Mouse (Mus musculus): ENCODE results near the gene Fbxl12. TPM values are rescaled to one million over a fixed set of nuclear protein-coding genes. Genes with fewer than 3 reads are reported as not detected.
"Not testable (repeated sequence)": the region's sequence is repeated elsewhere in the genome, so short reads cannot be mapped to it uniquely, and the experiment has no call there.

The Fbxl12 gene
- total RNA-seq, 2 experiments from 2014 or later, result 6.4 to 17.3 TPM

DNA sequence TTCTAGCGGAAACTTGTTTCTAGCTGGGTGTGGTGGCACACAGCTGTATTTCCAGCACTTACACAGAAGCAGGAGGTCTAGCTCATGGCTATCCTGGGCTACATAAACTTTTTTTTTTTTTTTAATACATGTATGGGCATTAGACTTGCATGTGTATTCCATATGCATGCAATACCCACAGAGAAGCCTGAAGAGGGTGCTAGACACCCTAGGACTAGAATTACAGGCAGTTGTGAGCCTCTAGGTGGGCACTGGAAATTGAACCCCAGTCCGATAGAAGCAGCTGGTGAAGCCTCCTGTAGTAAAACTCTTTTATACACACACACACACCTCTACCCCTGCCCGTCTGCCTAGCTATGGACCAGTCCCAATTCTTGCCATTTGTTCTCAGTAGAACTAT, 9.3 kb upstream of the Fbxl12 start:
- ATAC-seq (replicated peaks; ENCODE audit: poor library complexity), result no peak

DNA sequence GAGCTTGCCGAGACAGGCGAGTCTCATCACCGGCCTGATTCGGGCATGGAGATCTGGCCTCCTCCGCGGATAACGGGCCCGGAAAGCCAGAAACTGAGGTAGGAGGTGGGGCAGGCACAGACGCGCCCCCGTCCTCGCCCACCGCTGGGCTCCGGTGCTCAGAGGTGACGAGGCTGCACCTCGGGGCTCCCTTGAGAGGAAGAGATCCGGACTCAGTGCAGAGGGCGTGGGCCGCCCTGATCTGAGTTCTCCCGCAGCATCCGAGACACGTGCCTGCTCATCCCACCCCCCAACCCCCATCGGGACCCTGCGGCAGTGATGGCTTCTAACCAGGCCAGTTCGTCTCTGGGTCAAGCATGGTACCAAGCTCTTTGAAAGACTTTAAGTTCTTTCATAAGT, 7.7 kb upstream of the Fbxl12 start:
- peak; percentile 9 for ATAC-seq (replicated peaks; ENCODE audit: poor library complexity)

DNA sequence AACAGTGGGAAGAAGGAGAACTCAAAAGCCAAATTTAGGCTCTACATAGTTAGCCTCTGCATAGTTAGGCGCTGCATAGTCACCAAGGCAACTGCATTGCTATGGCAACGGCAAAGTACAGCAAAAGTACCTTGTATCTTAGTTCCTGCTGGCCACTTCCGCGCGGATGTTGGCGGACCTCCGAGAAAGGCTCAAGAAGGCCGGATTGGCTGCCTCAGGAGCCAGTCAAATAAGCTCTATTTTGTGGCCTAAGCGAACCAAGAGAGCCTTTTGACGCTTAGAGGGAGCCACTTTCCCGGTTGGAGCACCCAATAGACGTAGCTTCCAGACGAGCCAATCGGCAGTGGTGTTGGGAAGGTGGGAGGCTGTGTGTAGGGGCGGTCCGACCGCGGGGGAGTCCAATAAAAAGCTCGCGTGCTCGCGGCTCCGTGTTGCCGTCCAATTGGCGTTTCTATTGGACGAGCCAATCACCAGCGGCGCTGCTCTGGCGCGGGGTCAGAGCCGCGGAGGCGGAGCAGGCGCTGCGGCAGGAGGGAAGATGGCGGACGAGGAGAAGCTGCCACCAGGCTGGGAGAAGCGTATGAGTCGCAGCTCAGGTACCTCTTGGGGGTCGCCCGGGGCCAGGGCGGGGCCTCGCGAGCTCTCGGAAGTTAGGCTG, 7.2 kb upstream of the Fbxl12 start, which contains the start of gene Pin1:
Gene Pin1, plus strand, starts transcription at position 494 of the 658 bp plus-strand sequence.
- peak; percentile 92 for ATAC-seq (replicated peaks; ENCODE audit: poor library complexity)

DNA sequence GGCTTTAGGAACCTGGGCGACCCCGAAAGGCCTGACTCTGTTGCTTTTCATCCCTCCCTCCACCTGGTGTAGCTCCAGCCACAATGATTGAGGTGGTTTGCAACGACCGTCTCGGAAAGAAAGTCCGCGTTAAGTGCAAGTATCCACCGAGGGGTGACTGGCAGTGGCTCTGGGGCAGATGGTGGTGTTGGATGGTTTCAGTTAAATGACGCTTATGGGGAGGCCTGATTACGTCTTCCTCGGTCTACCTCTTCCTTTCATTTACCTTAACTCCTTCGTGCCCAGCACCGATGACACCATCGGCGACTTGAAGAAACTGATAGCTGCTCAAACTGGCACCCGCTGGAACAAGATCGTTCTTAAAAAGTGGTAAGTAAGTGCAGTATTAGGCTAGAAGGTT, 554 bp upstream of the Fbxl12 start:
- ATAC-seq (replicated peaks; ENCODE audit: poor library complexity), result peak; percentile 32

DNA sequence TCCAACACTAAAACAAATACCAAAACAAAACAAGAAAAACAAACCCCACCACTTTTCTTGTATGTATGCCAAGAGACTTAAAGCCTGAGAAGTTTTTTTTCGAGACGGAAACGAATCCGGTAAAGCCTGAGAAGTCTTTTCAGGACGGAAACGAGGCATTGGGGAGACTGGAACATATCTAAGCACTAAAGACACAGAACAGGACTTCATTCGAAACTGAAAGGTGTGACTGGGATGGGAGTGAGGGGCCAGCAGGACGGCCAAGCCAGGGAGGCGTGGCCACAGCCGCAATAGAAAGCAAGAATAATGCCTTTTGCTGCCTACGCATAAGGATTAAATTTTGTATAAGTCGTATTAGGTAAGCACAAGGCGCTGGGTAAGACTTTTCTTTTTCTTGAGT, 786 bp downstream of the Fbxl12 start:
- ATAC-seq (replicated peaks; ENCODE audit: poor library complexity), result no peak

DNA sequence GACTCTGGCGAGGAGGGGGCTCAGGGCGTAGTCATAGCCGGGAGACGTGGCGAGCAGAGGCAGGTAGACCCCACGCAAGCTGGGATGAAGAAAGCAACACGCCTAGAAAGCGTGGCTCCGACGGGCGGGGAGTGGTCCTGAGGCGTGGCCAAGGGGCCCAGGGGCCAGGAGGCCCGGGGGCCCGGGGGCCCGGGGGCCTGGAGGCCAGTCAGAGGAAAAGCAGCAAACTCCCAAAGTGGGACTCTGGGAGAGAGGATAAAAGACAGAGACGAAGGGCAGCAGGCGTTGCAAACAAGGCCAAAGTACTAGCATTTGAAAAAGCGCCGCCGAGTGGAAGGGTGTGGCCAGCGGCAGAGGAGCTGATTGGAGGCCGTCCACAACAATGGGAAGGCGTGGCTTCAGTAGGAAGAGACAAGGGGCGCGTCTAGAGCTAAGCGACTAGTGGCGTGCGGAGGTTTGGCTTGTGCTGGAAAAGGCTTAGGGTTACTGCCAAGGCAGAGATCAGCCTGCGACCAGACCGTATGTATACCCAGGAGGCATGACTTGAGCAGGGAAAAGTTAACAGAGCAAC, 1.6 kb downstream of the Fbxl12 start:
- peak; percentile 79 for ATAC-seq (replicated peaks; ENCODE audit: poor library complexity)

DNA sequence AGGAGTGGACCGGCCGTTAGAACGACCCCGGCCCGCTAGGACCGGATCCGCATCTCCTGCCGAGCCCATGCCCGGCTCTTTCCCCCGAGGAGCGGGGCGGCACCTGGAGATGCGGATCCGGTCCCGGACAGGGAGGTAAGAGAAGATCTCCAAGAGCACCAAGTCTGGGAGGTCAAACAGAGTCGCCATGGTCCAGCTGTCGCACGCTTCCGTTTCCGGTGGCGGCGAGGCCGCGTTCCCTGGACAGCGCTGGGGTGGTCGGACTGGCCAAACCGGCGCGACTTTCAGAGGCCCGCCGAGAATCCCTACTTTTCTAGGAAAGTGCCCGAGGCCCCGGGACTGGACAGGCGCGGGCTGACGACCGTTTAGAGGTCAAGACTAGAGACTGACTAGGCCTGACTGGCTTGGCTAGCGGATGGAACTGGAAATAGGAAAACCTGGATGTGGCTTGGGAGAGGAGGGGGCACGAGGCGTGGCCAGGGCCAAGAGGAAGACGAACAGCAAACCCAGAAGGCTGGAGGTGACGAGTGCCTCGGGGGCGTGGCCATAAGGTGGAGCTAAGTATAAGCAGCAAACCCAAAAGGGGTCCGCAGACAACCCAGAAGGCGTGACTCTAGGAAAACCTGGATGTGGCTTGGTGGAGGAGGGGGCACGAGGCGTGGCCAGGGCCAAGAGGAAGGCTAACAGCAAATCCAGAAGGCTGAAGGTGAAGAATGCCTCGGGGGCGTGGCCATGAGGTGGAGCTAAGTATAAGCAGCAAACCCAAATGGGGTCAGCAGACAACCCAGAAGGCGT, 2.3 kb downstream of the Fbxl12 start, which contains the start of gene Ubl5:
Gene Ubl5, plus strand, starts transcription at position 778 of the 795 bp plus-strand sequence.
- ATAC-seq (replicated peaks; ENCODE audit: poor library complexity), result peak; percentile 48

DNA sequence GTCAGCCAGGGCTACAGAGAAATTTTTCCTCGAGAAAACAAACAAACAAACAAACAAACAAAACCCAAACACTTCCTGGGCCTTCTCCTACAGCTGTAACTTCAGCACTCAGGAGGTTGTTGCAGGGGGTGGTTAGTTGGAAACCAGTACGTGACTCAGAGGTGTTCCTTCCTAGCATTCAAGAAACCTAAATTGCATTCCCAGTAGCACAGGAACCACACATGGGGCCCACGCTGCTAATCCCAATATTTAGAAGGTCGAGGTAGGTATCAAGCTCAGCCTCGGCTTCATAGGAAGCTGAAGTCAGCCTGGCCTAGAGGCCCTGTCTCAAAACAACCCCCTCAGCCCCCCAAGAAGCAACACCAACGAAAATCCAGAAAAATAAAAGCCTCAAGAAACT, 3.1 kb downstream of the Fbxl12 start:
- ATAC-seq (replicated peaks; ENCODE audit: poor library complexity), result no peak

DNA sequence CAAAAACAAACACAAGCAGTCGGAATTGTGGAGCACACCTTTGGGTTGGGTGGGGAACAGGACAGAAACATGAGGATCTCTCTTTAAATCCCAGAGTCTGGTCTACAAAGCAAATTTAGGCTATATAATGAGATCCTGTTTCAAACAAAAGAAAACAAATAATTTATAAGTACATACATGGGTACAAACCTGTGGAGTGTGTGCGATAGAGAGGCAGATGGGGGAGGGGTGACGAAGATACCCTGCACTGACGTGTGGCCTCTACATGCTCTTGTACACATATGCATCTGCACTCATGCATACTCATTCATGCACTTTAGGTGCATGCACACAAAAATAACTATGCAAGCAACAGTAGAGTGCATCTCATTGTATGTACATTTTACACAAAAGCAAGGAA, 5.1 kb downstream of the Fbxl12 start:
- no peak for ATAC-seq (replicated peaks; ENCODE audit: poor library complexity)

DNA sequence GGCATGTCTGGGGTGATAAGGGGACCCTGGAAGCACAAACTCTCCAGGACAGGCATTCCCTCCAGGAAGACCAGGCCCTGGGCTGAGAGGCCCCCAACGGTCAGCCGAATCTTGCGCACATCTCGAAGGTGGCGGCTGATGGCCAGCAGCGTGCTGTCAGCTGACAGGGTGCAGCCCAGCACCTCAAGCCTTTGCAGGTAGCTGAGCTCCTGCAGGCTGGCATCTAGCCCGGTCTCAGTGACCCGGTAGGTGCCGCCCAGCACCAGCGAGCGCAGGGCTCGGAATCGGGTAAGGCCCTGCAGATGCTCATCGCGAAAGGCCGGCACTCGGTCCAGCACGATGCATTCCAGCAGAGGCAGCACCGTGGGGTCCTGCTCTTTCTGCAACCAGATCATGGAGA, 6.0 kb downstream of the Fbxl12 start:
- ATAC-seq (replicated peaks; ENCODE audit: poor library complexity), result no peak

DNA sequence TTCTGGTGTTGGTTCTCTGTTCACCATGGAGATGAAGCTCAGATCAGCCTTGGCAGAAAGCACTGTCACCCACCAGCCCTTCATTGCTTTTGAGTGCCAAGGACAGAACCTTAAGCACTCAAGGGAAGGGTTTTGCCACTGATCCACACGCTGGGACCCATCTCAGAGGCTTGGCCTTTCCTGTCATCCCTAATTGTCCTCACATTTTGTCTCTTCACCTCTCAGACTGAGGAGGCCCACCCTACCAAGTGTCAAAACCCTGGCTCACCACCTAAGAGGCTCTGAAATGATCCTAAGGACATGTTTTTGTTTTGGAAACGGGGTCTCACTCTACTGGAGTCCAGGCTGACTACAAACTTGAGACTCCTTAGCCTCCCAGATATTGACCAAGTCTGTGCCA, 7.8 kb downstream of the Fbxl12 start:
- no peak for ATAC-seq (replicated peaks; ENCODE audit: poor library complexity)

DNA sequence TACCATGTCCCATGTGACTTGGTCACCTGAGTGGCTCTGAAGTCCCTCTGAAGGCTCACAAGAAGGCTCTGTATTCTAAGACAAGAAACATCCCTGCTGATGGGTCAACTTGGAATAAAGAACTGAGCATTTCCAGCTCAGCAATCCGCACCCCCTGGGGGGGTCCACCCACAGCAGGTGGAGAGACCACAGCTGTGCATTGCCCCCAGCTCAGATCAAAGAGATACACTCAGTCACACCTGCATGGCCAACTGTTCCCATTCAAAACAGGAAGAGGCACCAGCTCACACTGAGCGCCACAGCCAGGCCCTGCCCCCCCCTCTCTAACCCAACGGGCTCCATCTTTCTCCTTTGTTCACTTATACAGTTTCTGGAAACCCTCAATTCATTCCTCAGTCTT, 8.3 kb downstream of the Fbxl12 start:
- ATAC-seq (replicated peaks; ENCODE audit: poor library complexity), result no peak

DNA sequence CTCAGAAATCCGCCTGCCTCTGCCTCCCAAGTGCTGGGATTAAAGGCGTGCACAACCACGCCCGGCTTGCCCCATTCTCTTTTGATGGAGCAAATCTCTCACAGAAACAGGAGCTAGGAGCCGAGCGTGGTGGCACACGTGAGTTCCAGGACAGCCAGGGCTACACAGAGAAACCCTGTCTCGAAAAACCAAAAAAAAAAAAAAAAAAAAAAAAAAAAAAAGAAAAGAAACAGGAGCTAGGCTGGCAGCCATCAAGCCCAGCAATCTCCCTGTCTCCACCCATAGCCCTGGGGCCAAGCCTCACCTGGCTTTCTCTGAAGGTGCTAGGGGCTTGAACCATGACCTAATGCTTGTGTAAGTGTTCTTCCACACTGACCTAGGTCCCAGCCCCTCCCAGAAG, 8.9 kb downstream of the Fbxl12 start:
- ATAC-seq (replicated peaks; ENCODE audit: poor library complexity), result not testable (repeated sequence)

DNA sequence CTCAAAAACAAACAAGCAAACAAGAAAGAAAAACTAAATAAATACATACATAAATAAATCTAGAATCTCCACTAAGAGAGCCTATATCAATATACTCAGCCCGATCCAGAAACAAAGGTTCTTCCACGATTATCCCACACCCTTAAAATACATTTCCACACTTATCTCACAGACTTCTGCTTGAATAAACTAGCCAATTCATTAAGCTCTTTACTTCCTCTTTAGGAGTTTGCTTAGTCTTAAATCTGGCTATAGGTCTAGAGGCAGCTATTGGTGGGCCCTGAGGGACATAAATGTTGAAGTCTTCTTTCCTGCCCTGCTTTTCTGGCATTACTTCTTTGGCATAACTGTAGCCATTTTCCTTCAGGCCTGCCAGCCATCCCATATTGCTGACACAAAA, 13.2 kb downstream of the Fbxl12 start:
- ATAC-seq (replicated peaks; ENCODE audit: poor library complexity), result no peak

DNA sequence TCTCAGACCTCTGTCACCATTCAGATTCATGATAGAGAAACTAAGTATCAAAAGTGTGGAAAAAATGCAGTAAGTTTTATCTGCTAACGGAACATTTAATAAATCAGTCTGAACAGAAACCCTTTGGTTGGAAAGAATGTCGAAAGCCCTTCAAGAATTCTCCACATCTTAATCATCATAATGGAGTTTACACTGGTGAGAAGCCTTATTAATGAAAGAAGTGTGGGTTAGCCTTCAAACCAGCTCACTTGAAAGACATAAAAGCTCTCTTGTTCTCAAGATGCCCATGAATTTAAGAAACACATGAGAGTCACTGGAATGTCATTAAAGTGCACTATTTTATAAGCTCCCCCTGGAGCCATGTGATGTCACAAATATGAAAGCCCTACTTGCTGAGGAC, 27.9 kb downstream of the Fbxl12 start:
- no peak for ATAC-seq (replicated peaks; ENCODE audit: poor library complexity)

DNA sequence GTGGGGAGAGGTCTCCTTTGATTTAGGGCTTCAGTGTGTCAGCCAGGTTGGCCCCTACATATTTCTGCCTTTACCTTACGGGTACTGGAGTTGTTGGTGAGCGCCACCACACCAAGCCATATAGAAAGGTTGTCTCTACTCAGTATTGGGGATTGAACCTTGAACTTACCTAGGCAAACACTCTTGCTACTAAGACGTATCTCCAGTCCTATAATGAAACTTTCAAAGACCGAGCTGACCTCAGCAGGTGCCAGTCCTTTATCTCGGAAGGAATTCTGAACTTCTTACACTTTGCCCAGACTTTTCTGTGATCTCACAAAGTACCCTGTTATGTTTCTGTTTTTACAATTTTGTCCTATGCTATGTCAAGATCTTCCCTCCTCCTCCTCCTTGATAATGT, 32.6 kb downstream of the Fbxl12 start:
- ATAC-seq (replicated peaks; ENCODE audit: poor library complexity), result no peak

DNA sequence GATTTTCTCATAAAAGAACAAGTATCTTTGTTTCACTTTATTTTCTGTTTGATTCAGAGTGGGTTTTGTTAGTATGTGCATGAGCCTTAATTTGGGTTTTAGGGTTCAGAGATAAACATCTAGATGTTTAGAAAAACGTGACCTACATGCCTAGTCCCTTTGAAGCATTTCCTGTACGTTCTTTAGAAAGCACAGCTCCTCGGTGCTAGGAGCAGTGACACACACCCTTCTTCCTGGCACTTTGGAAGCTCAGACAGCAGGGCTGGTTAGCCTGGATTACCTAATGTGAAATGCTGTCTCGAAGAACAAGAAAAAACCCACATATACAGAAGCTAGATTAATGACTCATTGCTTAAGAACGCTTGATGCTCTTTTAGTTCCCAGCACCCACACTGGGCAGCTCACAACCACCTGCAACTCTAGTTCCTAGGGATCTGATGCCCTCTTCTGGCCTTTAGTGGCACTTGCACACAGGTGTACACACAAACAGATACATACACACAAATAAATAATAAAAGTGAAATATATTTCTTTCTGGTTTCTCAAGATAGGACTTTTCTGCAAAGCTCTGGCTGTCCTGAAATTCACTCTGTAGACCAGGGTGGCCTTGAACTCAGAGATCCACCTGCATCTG, 34.6 kb downstream of the Fbxl12 start:
- ATAC-seq (replicated peaks; ENCODE audit: poor library complexity), result no peak

DNA sequence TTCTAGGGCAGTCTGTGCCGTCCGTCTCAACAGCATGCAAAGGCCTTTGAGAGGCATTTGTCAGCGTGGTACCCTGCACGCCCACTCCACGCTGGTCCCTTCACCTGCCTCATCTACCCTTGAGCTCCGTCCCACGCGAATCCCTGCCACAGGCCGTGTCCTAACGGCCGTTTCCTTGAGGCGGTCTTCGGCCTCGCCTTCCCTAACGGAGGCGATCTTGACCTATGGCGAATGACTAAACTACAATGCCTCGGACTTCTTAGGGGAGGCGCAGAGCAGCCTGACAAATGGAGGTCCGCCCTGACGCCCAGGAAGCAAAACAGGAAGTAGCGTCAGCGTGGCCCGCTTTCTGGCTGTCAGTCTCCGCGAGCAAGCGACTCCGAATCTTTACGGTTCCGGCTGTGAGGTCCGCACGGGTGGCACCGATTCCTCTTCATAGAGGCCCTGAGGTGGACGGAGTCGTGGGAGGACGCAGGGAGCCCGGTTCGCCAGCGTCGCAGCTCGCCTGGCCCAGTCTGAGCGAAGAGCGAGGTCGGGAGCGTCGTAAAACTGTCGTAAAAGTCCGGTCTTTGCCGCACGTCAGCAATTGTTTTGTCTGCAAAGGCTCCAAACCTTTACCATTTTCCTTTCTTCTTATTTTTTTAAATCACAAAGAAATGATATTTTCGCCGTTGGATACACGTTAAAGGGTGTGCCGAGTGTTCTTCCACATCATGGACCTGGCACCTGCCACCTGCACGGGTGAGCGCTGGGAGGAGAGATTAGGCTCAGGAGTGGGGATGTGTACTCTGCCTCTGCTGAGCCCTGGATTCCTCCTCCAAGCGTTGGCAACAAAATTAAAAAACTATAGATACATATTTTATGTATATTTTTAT, 37.2 kb downstream of the Fbxl12 start:
- peak; percentile 96 for ATAC-seq (replicated peaks; ENCODE audit: poor library complexity)

DNA sequence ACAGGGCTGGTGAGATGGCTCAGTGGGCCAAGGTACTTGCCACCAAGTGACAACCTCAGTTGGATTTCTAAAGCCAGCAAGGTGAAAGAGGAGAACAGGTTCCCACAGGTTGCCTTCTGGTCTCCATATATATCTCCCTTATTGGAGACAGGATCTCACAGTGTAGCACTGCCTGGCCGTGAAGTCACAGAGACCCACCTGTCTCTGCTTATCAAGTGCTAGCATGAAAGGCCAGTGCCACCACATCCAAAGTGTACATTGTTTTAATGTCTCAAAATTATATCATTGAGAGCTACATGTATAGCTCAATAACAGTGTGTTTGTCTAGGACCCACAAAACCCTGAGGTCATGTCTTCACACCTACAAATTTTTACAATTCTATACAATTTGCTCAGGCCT, 38.3 kb downstream of the Fbxl12 start:
- ATAC-seq (replicated peaks; ENCODE audit: poor library complexity), result no peak

DNA sequence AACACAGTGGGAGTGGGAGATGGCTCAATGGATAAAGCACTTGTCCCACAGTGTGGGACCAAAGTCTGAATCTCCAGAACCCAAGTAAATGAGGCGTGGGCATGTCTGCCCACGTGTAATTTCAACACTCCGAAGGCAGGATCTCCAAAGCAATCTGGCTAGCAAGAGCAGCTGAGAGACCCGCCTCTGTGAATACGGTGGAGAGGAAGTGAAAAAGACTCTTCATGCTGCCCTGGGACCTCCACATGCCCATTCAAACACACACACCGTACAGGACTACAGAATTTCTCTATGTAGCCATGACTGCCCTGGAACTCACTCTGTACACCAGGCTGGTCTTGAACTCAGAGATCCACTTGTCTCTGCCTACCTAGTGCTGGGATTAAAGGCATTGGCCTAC, 43.3 kb downstream of the Fbxl12 start:
- peak; percentile 68 for ATAC-seq (replicated peaks; ENCODE audit: poor library complexity)

DNA sequence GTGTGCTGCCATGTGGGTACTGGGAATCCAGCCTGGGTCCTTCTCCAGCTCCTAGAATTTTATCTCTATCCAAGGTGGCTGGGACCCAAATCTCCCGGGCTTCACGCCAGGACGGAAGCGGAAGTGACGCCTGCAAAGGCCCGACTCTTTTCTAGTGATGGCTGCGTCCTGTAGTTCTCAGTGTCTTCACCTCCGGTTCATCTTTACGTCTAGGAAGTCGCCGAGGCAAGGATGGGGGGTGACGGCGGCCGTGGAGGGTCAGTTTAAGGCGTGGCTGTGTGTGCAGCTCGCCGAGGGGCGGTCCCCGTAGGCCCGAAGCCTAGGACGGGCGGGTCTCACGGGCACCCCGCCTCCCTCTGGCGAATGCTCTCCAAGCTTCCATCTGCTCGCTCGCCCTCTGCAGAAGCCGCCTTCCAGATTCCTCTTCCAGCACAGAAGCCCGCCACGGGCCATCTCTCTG, 63.4 kb downstream of the Fbxl12 start, which contains the start of gene Zfp846:
Gene Zfp846, plus strand, starts transcription at position 117 of the 460 bp plus-strand sequence.
- ATAC-seq (replicated peaks; ENCODE audit: poor library complexity), result peak; percentile 100

Measured in megakaryocyte progenitor cell, adult 5-6 weeks (primary cell).